Mouse (Mus musculus): ENCODE data around the gene Nup85.

DNA sequence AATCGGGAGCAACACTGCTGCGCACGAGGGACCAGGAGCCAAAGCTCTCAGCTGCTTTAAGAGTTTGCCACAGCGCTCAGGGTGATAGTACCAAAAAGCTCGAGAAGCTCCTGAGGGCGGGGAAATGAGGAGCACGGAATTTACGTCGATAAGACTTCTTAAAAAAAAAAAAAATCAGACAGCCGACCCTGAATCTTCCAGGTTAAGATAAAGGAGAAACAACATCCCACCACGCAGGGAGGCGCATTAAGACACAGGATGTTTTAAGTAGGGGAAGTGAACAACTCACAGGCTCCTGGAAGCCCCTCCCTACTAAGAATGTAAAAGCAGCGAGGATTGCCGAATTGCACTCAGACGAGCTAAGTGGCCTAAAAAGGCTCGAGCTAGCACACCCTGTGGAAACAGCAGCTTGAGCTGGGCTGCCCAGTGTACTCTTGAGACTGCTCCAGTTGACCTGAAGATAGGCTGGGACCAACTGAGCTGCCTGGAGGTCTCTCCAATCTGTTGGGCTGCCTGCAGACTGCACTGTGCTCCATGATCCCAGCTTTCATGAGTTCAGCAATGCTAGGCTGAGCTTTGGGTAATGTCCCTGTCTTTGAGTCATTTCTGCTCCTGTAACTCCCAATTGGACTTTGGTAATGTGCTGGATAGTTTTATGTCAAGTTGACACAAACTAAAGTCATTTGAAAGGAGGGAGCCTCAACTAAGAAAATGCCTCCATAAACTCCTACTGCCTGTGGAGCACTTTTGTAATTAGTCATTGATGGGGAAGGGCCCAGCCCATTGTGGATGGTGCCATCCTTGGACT is 49.1 kb downstream of the Nup85 start:
- TF ChIP-seq POLR2A (IDR thresholded peaks at IDR 0.05; ENCODE audit: borderline replicate concordance, control insufficient read depth, low read depth, low read length) = no peak
- no peak for TF ChIP-seq CTCF (IDR thresholded peaks at IDR 0.05; ENCODE audit: control insufficient read depth, insufficient read depth, low read length)
